Mouse (Mus musculus): ENCODE measurements at regions not wholly inside any gene's neighbourhood (a gene's known extent, or its start where the extent isn't known, plus 50 kb on each side); places are given as distances from the start of the nearest gene placed in this dataset.
"Not testable (repeated sequence)": the region's sequence is repeated elsewhere in the genome, so short reads cannot be mapped to it uniquely, and the experiment has no call there.

DNA sequence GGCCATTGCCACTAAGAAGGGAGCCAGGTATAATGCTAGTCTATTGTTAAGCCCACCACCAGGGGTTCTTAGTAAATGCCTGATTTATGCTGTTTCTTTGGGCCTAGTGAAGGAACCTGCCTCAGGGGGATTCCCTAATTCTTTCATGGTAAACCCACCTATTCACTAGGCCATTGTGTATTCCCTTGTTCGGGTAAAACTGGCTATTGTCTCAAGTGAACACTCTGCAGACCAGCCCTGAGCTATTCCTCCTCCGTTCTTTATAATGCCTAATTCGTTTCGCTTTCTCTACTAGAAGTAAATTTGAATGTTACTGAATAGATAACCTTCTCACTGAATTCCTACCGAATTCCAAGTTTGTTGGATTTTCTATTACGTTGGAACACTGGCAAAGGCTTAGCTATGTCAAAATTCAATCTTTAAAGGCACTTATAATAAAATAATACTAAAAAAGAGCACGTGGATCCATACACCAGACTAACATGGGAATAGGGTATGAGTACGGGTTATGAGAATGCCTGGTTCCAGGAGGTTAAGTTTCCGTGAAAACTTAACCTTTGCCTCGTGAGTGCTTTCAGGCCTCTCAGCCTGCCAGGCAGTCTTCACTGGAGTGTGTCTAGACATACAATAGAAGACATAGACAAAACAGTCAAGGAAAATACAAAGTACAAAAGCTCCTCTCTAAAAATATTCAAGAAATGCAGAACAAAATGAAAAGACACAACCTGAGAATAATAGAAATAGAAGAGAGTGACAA is 536.8 kb upstream of the Cntn5 start:
- DNase-seq (ENCODE audit: low spot score in 2 of 2), result not testable (repeated sequence)

DNA sequence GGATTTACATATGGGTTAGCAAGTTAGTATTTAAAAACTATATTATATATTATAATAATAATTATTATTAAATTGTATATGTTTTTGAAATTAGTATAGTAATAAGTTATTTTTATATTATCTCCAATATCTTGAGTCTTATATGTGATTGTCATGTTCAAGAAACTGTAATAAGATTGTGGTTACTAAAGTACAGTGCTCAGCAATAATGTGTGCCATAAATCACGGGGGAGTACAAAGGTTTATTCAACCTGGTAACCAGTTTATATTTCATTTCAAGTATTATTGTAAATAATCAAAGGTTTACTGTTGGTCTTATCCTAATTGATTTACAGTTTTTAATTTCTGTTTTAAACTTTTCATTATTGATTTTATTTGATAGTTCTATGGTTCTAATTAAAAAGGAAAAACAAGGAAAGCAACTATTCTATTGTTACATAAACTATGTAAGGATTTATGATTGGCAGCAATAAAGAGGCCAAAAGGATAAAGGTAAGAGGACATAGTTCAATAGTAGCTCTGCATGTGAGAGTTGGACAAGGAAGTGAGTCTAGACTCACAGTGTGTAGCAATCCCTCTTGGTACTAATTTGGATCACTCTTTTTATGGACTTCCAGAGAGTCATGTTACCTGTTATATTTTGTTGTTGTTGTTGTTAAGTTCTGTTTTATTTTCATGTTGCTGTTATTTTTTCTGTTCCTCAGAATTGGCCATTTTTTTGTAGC is 532.0 kb upstream of the Cntn5 start:
- DNase-seq (ENCODE audit: low spot score in 2 of 2), result no peak

DNA sequence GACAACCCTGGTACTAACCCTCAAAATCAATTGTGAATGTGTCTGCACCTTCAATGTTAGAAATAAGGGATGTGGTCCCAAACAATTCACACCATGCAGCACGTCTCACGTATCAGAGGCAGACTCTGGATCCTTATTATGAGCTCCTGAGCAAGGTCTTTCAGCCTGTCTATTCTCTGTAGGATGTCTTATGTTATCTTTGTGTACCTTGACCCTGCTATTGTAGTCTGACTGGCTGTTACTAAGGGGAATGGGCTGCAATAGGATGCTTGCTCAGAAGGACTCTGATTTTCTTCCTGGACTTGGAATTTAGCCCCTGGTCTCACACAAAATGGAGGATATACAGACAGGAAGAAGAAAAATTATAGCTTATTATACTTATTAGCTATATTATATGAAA is 531.4 kb upstream of the Cntn5 start:
- DNase-seq (ENCODE audit: low spot score in 2 of 2), result no peak

DNA sequence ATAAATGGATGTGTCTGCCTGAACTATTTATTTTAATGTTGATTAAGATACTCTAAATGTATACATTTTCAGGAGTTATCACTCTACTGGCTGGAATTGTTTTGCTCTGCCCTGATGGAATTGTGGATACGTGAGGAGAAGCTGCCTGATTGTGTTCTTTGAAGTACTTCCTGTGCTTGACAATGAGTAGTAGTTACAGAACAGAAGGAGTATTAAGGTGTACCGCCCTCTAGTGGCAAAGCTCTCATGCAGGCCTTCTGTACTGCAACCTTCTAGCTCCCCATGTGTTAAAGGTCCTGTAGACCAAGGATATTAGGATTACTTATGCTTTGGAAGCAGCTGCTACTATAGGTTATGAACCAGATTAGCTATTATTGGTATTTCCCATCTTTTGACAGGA is 530.4 kb upstream of the Cntn5 start:
- DNase-seq (ENCODE audit: low spot score in 2 of 2), result peak; percentile 6

DNA sequence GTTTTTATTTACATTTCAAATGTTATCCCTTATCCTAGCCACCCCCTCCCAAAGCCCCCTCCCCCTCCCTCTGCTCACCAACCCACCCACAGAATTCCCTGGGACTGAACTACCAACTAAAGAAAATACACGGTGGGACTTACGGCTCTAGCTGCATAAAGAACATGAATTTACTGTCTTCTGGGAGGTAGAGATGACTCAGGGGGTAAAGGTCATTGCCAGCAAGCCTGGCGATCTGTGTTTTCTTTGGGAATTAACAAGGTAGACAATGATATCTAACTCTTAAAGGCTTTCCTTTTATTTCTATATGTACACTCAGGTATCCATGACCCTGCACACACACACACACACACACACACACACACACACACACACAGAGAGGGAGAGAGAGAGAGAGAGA is 521.9 kb upstream of the Cntn5 start:
- DNase-seq (ENCODE audit: low spot score in 2 of 2), result no peak

DNA sequence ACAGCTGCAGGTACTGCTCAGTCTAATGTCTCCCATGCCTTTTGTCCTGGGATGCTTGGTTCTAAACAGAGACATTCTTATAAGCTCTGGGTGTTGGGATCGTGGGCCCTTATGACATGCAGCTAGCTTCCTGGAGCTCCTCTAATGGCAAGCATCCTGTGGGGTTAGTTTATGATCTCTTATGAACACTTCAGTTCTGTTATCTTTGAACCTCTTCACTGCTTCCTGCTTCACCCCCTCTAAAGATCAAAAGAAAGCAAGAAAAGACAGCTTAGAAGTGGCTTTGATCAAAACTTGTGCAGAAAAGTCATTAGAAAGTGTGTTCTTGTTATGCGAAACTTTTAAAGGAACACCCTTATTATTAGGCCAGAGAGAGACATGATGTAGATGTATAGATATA is 492.3 kb upstream of the Cntn5 start:
- no peak for DNase-seq (ENCODE audit: low spot score in 2 of 2)

DNA sequence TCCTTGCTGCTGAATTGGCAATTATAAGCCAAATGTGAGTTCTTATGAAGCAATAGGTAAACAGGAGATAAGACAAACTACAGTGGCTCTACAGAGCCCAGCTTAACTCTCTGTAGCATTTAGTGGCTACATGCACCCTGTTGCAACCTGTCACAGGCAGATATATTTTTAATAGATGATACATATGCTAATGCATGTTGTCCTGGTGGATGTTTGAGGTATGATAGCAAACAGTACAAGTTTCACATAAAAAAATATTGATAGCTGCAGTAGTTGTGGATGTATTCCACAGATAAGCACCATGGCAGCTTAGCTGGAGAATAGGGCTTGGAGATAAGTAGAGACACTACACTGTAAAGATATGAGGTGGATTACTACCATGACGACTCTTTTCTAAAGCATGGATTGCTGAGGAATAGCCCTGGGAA is 477.1 kb upstream of the Cntn5 start:
- DNase-seq (ENCODE audit: low spot score in 2 of 2), result no peak

DNA sequence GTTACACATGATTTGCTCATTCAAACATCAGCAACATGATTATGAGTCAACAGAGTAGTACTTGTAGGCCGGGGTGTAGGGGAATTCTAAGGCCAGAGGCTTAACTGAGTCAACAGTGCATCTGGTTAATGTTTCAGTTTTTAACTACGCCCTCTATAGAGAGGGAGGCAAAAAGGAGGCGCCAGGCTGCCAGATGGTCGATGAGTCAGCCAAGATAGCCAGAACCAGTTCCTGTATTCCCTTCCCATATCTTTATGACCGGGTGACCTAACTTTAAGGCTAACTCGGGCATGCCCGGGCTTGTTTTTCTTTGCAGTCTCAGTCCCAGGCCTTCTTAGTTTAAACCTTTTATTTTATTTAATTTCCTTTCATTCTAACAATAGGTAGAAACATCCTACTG is 476.0 kb upstream of the Cntn5 start:
- peak; percentile 57 to 63 for DNase-seq (ENCODE audit: low spot score in 2 of 2)

DNA sequence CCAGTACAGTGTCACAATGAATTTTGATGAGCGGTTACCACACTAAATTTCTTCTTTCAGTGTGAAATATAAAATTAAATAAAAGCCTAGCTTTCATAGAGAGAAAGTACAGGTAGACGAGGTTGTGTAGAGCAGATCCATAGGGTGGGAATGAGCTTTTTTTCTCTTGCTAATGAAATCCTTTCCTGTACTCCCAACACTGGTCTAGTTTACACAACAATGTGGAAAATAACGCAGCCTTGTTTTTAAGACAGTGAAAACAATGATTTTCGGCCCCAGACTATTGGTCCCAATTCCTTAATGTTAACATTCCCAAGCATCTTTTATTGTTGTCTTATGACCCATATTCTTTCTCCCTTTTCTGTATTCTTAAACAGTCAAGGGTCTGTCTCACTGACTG is 473.5 kb upstream of the Cntn5 start:
- DNase-seq (ENCODE audit: low spot score in 2 of 2), result no peak

DNA sequence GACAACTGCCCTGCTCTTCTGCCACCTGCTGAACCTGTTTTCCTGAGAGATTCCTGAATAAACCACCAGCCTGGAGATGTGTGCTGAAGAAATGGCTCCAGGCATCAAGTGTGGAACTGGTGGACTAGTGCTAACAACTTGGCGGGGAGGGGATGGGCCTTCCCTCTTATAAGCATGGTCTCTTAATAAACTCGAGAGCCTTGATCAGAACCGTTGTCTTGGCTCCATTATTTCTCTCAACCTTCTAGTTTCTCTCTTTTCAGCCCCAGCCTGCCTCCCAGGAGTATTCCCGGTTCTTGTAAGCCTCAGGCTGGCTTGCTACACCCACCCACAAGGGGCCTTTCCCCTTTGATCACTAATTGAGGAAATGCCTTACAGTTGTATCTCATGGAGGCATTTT is 473.0 kb upstream of the Cntn5 start:
- DNase-seq (ENCODE audit: low spot score in 2 of 2), result no peak

DNA sequence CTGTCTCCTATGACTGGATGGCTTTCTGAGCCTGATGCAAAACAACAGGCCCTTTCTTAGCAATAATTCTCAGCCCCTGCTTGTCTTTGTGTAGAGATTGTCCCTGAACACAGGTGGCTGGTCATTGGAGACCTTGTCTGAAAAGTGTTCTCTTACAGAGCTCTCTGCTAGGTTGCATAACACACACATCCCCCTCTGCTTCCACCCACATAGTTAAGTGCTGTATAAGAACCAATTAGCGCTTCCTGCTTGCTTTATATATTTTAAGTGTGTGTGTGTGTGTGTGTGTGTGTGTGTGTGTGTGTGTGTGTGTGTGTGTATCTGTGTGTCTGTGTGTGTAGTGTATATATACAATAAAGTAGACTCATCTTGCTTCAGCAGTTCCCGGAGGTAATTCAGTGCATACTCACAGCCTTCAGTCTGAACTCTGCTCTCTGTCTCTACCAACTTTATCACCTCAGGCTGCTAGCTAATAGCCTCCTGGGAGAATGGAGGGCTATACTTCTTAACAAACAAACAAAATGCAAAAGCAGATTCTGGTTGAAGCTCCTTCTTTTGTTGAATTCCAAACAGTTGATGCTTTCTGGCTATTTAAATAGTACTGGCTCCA is 468.8 kb upstream of the Cntn5 start:
- DNase-seq (ENCODE audit: low spot score in 2 of 2), result no peak

DNA sequence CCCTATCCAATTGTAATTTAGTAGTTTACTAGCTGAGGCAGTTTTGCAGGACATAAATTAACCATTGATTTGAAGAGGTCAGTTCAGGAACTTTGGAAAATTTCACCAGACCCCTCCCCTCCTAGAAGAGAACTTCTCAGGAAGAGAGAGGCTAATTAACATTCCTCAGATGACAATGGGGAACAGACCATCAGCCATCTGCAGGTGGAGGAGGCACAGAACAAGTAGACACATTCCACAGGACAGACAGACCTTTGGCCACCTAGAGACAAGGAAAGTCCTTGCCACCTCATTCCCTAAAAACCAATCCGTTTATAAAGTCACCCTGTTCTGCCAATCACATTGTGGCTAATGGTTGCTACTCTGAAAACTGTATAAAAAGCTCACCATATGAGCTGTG is 463.5 kb upstream of the Cntn5 start:
- no peak for DNase-seq (ENCODE audit: low spot score in 2 of 2)

DNA sequence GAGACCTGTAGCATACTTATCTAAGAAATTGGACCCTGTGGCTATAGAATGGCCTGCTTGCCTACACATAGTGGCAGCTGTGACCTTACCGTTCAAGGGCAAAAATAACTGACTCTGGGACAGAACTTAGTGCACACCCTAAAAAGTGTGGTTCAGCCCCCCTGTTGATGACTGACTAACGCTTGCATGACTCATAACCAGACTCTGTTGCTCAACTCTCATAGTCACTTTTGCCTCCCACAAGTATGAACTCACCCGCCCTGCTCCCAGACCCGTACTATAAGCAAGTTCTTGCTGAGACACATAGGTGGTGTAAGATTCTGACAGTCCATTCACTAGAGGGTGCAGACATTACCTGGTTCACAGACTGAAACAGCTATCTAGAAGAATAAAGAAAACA is 424.3 kb upstream of the Cntn5 start:
- DNase-seq (ENCODE audit: low spot score in 2 of 2), result peak; percentile 20 to 35

DNA sequence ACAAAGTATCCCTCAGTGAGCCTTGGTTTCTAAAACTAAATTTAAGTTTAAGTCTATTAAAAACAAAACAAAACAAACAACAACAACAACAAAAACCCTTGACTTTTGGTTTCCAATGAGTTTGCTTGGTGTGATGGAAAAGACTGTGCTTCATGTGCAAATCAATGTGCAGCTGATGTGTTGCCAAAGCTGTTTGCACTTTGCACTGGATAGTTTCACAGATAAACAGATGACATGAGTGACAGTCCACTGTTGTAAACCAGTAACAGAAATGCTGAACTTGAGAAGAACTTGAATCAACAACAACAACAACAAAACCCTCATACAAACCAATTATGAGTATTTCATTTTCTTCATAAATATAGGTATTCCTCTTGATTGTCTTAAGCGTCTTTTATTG is 412.6 kb upstream of the Cntn5 start:
- no peak for DNase-seq (ENCODE audit: low spot score in 2 of 2)

DNA sequence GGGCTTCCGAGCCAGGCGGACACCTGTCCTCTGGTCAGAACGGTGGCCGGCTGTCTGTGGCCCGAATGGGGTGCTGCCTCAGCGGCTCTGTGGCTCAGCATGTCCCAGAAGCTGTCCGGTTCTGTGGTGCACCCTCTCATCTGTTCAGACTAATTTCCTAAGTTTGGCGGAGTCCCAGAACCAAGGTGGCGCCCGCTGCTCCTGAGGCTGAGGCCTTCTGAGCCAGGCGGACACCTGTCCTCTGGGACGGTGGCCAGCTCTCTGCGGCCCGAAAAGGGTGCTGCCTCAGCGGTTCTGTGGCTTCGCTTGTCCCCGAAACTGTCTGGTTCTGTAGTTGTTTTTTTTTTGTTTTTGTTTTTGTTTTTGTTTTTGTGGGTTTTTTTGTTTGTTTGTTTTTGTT is 392.5 kb upstream of the Cntn5 start:
- not testable (repeated sequence) for DNase-seq (ENCODE audit: low spot score in 2 of 2)

DNA sequence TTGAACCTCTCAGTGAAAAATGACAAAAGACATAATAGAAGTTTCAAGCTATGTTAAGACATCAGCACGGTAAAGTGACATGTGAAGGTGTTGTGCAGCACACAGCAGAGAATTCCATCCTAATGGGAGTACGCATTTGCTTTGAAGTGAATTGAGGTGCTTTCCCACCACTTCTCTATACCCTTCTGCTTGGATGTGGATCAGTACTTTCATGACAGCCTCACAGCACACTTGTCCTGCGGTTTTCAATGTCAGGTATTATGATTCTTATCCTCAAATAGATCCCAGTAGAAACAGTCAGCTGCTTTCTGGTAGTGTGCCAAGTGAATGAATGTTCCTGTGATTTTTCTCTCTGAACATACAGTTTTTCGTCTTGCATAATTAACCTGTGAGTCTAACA is 380.6 kb upstream of the Cntn5 start:
- DNase-seq (ENCODE audit: low spot score in 2 of 2), result no peak

DNA sequence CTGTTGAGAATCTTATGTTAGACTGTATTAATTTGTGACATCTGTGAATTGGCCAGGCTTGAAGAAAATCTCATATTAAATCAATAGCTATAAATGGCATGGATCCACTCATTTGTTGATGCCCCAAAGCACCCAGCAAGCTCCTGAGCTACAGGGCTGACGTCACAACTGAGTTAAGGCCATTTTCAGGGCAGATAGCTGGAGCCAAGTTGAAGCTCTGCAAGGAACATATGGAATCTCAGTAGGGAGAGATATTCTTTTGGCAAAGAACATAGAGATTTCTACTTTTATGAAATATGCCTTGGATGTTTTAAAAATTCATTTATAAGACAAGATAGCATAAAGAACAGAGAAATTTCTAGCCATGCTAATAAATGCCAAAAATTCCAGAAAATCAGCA is 380.0 kb upstream of the Cntn5 start:
- no peak for DNase-seq (ENCODE audit: low spot score in 2 of 2)

DNA sequence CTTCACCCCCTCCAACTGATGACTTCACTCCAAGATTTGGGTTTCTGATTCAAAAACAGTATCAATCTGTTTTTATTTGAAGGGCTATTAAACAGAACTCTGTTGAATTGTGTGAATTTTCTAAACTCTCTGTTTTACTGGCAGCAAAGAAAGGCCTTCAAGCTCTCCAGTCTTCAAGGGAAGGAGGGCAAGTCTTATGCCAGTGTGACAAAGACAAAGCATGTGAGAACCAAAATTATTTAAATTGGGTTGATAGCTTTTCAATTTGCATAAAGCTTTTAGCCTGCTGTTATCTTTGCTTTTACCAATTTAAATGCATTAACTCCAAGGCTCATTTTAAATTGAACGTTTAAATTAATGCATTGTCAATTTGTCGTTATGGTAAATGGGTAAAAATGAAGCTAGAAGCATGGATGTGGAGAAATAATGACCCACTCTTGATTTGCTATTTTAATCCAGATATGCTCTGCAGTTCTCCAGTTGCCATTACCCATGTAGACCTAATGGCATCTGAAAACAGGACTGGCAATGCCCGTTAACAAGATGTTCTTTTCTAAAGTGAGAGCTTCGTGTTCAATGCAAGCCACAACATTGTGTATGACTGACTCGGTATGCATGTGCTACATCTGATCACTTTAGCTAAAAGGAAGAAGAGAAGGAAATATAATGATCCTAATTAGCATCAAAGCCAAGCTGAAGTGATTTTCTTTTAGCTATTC is 375.0 kb upstream of the Cntn5 start:
- no peak for DNase-seq (ENCODE audit: low spot score in 2 of 2)

DNA sequence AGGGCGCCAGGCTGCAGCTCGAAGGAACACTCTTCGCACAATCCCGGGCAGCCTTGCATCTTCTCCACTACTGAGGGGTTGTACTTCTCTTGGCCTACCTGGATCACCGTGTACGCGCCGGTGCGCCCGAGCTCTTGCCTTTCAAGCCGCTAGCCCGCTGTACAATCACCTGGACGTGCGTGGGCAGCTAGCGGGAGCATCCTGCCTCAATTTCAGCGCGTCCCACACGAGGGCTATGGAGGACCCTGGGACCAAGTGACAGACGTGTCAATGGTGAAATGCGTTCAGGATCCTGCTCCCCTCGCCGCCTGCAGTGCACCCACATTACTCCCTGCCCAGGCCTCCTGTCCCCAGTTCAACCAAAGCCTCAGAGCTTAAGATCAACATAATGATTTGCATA is 373.2 kb upstream of the Cntn5 start:
- DNase-seq (ENCODE audit: low spot score in 2 of 2), result no peak

DNA sequence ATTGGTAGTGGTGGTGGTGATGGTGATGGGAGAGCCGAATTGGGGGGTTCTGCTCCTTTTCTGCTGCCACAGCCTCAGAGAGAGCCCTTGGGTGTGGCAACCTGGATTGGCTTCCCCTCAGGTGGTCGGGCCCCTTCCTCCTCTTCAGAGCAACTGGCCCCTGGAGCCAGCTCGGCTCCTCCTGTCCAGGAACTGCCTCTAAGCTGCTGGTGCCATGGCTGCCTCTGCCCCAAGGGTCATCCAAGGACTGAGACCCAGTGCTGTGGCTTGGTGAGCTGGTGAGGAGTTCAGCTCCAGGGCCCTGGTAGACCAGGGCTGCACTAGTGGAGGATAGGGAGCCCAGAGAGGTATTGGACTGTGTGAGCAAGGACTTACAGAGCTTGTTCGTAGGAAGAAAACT is 372.4 kb upstream of the Cntn5 start:
- no peak for DNase-seq (ENCODE audit: low spot score in 2 of 2)

DNA sequence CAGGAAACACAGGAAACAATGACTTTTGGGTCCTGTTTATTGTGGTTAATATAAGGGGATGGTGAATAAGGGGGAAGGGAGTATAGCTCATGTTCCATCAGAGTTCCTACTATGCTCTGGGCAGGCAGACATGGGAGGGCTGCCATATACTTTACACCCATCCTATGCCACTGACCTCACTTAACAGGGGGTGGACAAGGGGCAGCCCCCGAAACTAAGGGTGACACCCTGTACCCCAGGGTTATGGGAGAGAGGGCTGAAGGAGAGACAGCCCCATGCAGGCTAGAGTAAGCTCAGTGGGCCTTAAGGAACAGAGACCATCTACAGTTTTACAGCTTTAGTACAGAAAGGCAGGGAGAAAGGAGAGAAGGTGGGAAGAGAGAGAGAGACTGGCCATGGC is 352.3 kb upstream of the Cntn5 start:
- DNase-seq (ENCODE audit: low spot score in 2 of 2), result no peak

DNA sequence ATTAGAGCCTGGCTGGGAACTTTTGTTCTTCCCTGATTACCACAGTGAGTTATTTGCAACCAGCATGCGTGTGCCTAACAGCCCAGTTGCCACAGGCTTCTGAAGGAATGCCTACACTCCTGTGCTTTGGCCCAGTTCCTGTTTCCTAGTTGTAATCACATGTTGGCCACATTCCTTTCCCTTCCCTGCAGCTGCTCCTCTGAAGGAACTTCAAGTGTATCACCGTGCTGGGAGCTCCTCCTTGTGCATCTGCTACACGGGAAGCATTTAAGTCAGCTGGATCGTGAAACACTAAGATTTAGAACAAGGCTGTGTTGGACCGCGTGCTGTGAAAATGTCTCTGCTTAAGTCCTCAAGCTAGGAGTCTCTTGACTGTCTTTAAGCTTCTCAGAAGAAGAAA is 302.3 kb upstream of the Cntn5 start:
- DNase-seq (ENCODE audit: low spot score in 2 of 2), result no peak

DNA sequence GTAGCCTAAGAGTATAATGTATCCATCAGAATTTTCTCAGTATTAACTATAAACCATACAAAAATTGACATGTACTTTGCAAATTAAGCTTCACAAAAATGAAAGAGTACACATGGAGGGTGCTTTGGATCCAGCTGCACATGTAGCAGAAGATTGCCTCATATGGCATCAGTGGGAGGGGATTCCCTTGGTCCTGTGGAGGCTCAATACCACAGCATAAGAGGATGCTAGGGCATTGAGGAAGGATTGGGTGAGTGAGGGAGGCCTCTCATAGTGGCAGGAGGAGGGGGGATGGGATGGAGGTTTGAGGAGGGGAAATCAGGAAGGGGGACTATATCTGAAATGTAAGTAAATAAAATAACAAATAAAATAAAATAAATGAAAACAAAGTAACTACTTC is 301.7 kb upstream of the Cntn5 start:
- no peak for DNase-seq (ENCODE audit: low spot score in 2 of 2)
